Mouse (Mus musculus) heart, adult 2 months (tissue): ENCODE measurements around the gene Thumpd3.

ENCODE experiments used
- CTCF ChIP-seq: fragments of 200-600 bp; IDR thresholded peaks from 2 replicates; pipeline ENCODE4 v1.8.1; 2022; ENCODE audit warnings: antibody characterized with exemption, mild to moderate bottlenecking, moderate library complexity
- POLR2A ChIP-seq: fragments of 200-500 bp; IDR thresholded peaks from 2 replicates; pipeline ENCODE4 v1.6.1; 2011; ENCODE audit warnings: mild to moderate bottlenecking, low read depth, low read length, control low read depth; ENCODE audit not compliant: insufficient read depth

DNA sequence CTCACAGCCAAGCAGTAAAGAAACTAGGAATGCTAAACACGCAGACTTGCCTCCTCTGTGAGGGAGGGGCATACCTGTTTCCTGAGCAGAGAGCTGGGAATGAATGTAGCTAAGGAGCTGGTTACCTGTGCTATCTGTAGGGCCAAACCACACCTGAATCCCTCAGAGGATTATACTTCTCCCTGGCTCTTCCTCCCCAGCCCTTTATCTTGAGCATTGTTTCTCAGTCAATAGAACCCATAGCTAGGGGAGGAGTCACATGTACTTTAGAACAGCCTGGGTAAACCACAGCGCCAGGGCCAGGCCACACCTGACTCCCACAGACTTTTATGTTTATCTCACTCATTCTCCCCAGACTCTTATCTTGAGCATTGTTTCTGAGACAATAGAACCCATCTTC lies 39.2 kb upstream of the Thumpd3 start:
- TF ChIP-seq CTCF (no peak), POLR2A (no peak)
